Mouse (Mus musculus): Measurements from ENCODE around the gene Iqgap3. TPM values are rescaled to one million over a fixed set of nuclear protein-coding genes. Genes with fewer than 3 reads are reported as not detected.

The Iqgap3 gene
- polyA plus RNA-seq, 1 experiment from 2014 or later, result 55.8 TPM

DNA sequence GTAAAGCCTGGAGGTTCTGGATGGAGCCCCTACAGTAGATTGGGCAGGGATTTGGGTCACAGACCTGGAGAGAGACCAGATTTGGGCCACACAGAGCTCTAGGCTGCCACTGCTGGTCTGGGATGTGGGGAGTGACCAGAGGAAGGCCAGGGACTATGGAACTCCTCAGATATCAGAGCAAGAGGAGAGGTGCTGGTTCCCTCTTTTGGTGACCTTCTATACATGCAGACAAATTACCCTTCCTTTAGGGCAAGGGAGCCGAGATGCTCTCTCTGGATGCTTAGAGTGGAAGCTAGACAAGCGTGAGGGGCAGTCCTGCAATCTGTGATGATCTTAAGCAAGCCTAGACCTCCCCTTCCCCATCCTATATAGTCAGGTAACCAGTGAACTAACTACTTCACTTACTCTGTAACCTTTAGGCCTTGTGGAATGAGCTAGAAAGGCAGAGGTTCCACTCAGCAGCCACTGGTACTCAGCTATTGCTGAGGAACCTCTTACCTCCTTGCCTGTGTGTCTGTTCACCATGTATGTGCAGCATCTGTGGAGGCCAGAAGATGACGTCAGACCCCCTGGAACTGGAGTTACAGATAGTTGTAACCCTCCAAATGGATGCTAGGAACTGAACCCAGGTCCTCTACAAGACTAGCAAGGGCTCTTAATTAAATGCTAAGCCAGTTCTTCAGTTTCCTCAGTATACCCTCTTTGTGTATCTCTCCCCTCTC is 71.7 kb downstream of the Iqgap3 start:
- POLR2A ChIA-PET, result no interaction called here
- CTCF ChIA-PET, result interaction anchor here (1.2 to 1.5 kb wide), 3 partner anchors 9 to 92 kb away, joined by 3 read pairs; no protein-coding TSS in a partner anchor
- no peak for TF ChIP-seq CTCF (IDR thresholded peaks at IDR 0.05)
- H3K27me3 ChIP-seq, result no peaks in the 10 kb centered on the region
- in situ Hi-C loops (cut with MboI; ENCODE audit: low pct_unique_long_range_greater_than_20kb), result no loop called here
- ATAC-seq (no peak), DNase-seq (ENCODE audit: low read depth, low spot score) (no peak)

DNA sequence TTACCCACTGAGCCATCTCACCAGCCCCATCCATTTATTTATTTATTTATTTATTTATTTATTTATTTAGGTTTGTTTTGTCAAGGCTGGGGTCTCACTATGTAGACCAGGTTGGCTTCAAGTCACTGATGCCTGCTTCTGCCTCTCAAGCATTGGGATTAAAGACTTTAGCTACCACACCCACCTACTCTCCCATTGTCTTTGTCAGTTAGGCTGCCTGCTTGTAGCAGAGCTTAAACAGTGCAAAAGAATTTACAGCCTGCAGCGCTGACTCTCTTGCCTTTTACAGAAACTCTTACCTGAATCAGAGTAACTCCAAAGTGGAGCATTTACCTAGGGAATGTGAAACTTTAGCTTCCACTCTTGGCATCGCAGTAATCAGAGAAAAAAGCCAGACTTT is 72.5 kb downstream of the Iqgap3 start:
- ChIA-PET POLR2A (interaction anchor here (0.6 to 1.3 kb wide), 3 partner anchors 11 to 54 kb away, joined by 3 to 11 read pairs (median 3); no protein-coding TSS in a partner anchor), CTCF (interaction anchor here (0.8 to 2.1 kb wide), 6 partner anchors 10 to 92 kb away, joined by 3 to 12 read pairs (median 3); partner anchors contain the start of gene Mef2d)
- in situ Hi-C loops (cut with MboI; ENCODE audit: low pct_unique_long_range_greater_than_20kb), result no loop called here
- ATAC-seq, result no peak
- no peak for TF ChIP-seq CTCF (IDR thresholded peaks at IDR 0.05)
- DNase-seq (ENCODE audit: low read depth, low spot score), result no peak
- no peaks in the 10 kb centered on the region for H3K27me3 ChIP-seq

DNA sequence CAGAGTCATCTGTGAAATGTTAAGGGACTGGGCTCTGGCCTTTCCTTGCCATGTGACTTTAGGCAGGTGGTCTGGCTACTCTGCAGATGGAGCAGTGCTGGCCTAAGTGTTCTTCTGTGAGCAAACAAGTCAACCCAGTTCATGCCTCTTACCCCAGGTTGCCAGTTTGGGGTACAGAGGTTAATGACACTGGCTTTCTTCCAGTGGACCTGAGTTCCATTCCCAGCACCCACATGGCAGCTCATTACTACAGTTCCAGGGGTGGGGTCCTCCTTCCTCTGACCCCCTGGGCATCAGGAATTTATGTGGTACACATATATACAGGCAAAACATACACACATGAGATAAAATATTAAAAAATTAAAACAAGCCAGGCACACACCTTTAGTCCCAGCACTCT is 75.0 kb downstream of the Iqgap3 start:
- ChIA-PET CTCF (interaction anchor here (2.4 kb wide), 1 partner anchor 19 kb away, joined by 9 read pairs; no protein-coding TSS in a partner anchor), POLR2A (interaction anchor here (1.9 to 2.4 kb wide), 2 partner anchors 14 to 18 kb away, joined by 6 to 7 read pairs; partner anchors contain the start of gene Mef2d)
- no peaks in the 10 kb centered on the region for H3K27me3 ChIP-seq
- in situ Hi-C loops (cut with MboI; ENCODE audit: low pct_unique_long_range_greater_than_20kb), result no loop called here
- no peak for TF ChIP-seq CTCF (IDR thresholded peaks at IDR 0.05)
- ATAC-seq (no peak), DNase-seq (ENCODE audit: low read depth, low spot score) (no peak)

DNA sequence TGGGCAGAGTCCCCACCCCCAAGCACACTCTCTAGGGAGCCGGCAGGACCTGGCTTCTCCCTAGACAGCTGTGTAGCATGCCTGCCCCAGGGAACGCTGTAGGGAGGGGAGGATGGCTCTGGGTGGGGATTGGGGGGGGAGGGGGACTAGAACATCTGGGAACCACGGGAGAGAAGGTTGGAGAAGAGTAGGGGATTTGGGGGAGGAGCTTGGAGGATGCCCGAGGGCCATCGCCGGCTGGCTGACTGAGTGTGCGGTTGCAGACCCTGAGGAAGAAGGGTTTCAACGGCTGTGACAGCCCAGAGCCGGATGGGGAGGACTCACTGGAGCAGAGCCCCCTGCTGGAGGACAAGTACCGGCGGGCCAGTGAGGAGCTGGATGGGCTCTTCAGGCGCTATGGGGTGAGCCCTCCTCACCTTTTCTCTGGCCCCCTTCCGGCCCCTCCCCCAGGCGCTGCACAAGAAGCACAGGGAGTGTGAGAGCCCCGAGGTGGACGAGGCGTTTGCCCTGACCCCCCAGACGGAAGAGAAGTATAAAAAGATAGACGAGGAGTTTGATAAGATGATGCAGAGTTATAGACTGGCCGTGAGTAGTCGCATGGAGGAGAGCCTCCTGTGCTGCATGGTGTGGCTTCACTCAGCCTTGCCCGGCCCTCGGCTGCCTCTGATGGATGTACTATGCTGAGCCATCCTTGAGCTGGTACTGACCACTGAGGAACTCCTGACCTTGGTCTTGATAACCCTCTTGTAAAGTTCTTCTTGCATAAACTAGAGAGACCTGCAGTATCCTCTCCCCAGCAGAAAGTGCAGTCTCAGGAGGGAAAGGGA is 76.2 kb downstream of the Iqgap3 start:
- TF ChIP-seq CTCF (IDR thresholded peaks at IDR 0.05), result no peak
- DNase-seq (ENCODE audit: low read depth, low spot score) (no peak), ATAC-seq (no peak)
- ChIA-PET CTCF (interaction anchor here (1.0 to 2.4 kb wide), 7 partner anchors 12 to 21 kb away, joined by 3 to 9 read pairs (median 4); partner anchors contain the start of gene Mef2d), POLR2A (interaction anchor here (0.6 to 3.0 kb wide), 6 partner anchors 7 to 1203 kb away, joined by 3 to 12 read pairs (median 6); partner anchors contain the start of gene Mef2d)
- in situ Hi-C loops (cut with MboI; ENCODE audit: low pct_unique_long_range_greater_than_20kb), result no loop called here
- H3K27me3 ChIP-seq, result no peaks in the 10 kb centered on the region

DNA sequence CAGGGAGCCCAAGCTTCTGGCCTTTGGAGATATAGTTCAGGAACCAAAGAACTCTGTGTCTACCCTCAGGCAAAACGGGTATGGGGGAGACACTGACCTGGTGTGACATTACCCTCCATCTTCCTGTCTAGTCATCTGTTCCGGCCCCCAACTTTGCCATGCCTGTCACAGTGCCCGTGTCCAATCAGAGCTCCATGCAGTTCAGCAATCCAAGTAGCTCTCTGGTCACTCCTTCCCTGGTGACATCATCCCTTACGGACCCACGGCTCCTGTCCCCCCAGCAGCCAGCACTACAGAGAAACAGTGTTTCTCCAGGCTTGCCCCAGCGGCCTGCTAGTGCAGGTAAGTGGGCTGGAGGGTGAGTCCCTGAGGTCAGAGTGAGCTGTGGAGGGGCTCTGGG is 77.2 kb downstream of the Iqgap3 start:
- ChIA-PET CTCF (interaction anchor here (1.1 to 2.4 kb wide), 8 partner anchors 10 to 21 kb away, joined by 3 to 9 read pairs (median 4); partner anchors contain the start of gene Mef2d), POLR2A (interaction anchor here (2.2 to 3.0 kb wide), 3 partner anchors 8 to 18 kb away, joined by 6 to 12 read pairs (median 7); no protein-coding TSS in a partner anchor)
- DNase-seq (ENCODE audit: low read depth, low spot score) (no peak), ATAC-seq (no peak)
- no peaks in the 10 kb centered on the region for H3K27me3 ChIP-seq
- no peak for TF ChIP-seq CTCF (IDR thresholded peaks at IDR 0.05)
- in situ Hi-C loops (cut with MboI; ENCODE audit: low pct_unique_long_range_greater_than_20kb), result no loop called here

DNA sequence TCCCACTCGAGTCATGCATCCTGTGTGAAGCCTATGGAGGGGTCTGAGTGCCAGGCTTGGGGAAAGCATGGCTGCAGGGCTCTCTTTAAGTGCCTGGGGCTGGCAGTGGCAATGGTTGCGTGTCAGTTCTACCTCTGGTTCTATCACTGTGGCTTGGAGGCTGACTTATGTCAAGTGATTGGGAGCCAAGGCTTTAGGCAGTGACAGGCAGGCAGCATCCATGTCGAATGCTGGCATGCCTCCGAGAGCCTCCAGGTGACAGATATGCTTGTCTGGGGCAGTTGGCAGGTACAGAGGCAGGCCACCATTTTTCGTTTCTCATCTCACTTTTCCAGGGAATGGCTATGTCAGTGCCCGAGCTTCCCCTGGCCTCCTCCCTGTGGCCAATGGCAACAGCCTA is 79.1 kb downstream of the Iqgap3 start:
- ATAC-seq, result no peak
- CTCF ChIA-PET, result interaction anchor here (1.4 to 1.9 kb wide), 2 partner anchors 8 to 21 kb away, joined by 3 to 5 read pairs; no protein-coding TSS in a partner anchor
- DNase-seq (ENCODE audit: low read depth, low spot score), result no peak
- no peak for TF ChIP-seq CTCF (IDR thresholded peaks at IDR 0.05)
- POLR2A ChIA-PET, result interaction anchor here (3.0 kb wide), 1 partner anchor 10 kb away, joined by 12 read pairs; no protein-coding TSS in a partner anchor
- H3K27me3 ChIP-seq, result no peaks in the 10 kb centered on the region
- in situ Hi-C loops (cut with MboI; ENCODE audit: low pct_unique_long_range_greater_than_20kb), result no loop called here

DNA sequence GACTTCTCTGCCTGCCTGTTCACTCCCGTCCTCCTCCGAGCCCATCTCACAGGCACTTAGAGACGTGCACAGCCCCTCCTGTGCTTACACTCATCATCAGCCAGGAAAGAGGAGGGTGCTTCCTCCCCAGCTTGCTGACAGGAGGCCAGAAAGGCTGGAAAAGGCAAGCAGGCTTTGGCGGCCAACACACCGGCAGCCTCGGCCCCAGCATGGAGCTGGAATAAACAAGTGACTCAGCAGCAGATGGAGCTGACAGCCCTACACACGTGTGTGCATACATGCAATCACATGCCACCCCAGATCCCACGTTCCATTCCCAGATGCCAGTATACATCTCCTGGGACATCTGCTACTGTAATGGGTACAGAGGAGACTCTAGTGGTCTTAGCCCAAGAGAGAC is 80.5 kb downstream of the Iqgap3 start:
- in situ Hi-C loops (cut with MboI; ENCODE audit: low pct_unique_long_range_greater_than_20kb), result no loop called here
- ATAC-seq (no peak), DNase-seq (ENCODE audit: low read depth, low spot score) (no peak)
- POLR2A ChIA-PET, result interaction anchor here (1.1 kb wide), 1 partner anchor 20 kb away, joined by 4 read pairs; the partner anchor contains the start of gene Mef2d
- no peak for TF ChIP-seq CTCF (IDR thresholded peaks at IDR 0.05)
- CTCF ChIA-PET, result no interaction called here
- no peaks in the 10 kb centered on the region for H3K27me3 ChIP-seq

DNA sequence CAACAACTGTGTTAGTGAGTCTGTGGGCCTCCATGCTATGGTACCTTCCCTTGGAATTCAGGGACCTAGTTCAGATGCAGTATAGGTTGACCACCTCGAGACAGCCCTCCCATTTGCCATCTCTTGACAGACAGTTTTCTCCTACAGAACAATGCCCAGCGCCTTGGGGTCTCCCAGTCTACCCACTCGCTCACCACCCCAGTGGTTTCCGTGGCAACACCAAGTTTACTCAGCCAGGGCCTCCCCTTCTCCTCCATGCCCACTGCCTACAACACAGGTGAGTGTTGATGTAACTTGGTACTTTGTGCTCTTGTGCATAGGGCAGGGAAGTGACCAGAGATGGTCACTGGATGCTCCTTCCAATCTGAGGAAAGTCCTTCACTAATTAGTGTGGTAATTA is 81.0 kb downstream of the Iqgap3 start:
- in situ Hi-C loops (cut with MboI; ENCODE audit: low pct_unique_long_range_greater_than_20kb), result no loop called here
- no peak for TF ChIP-seq CTCF (IDR thresholded peaks at IDR 0.05)
- CTCF ChIA-PET, result interaction anchor here (1.0 kb wide), 1 partner anchor 12 kb away, joined by 3 read pairs; no protein-coding TSS in a partner anchor
- DNase-seq (ENCODE audit: low read depth, low spot score) (no peak), ATAC-seq (no peak)
- POLR2A ChIA-PET, result interaction anchor here (1.1 to 1.3 kb wide), 2 partner anchors 20 to 25 kb away, joined by 3 to 4 read pairs; partner anchors contain the start of gene Mef2d
- no peaks in the 10 kb centered on the region for H3K27me3 ChIP-seq

DNA sequence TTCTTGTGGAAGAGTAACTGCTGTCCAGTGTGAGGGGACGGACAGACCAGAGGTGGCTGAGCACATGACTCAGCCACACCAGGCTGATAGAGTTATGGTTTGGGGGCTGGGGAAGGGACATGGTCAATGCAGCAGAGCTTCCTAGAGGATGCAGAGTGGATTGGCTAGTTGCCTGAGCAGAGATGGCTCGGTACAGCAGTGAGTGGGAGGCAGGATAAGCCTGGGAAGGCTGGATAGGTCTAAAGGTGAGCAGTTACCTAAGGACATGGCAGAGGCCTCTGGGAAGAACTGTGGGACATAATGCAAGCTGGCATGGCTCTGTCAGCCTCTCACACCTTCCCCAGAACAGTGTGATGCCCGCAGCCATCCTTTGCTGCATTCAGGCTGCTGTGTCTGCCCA is 82.1 kb downstream of the Iqgap3 start:
- ATAC-seq (no peak), DNase-seq (ENCODE audit: low read depth, low spot score) (no peak)
- no peaks in the 10 kb centered on the region for H3K27me3 ChIP-seq
- POLR2A ChIA-PET, result interaction anchor here (1.0 to 1.3 kb wide), 2 partner anchors 10 to 26 kb away, joined by 3 to 4 read pairs; no protein-coding TSS in a partner anchor
- no peak for TF ChIP-seq CTCF (IDR thresholded peaks at IDR 0.05)
- in situ Hi-C loops (cut with MboI; ENCODE audit: low pct_unique_long_range_greater_than_20kb), result no loop called here
- CTCF ChIA-PET, result interaction anchor here (1.0 to 1.4 kb wide), 2 partner anchors 11 to 13 kb away, joined by 3 read pairs; no protein-coding TSS in a partner anchor

DNA sequence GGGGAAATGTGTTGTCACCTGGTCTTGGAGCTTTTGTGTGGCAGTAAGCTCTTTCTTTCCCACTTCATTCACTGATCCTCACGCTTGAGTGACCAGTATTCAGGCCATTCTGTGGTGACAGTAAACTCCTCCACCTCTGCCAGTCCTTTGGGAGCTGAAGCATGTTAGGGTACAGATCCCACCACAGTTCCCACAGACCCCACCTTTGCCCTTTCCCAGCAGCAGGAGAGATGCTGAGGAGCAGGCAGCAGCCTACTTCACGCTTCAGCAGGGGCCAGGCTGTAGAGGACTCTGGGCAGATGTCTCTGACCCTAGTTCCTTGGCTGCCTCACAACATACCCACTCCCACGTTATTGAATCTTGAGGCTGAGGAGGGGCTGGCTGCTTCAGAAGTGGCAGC is 82.5 kb downstream of the Iqgap3 start:
- POLR2A ChIA-PET, result interaction anchor here (1.0 kb wide), 1 partner anchor 9 kb away, joined by 4 read pairs; no protein-coding TSS in a partner anchor
- no peak for TF ChIP-seq CTCF (IDR thresholded peaks at IDR 0.05)
- CTCF ChIA-PET, result interaction anchor here (1.2 to 1.4 kb wide), 2 partner anchors 9 to 13 kb away, joined by 3 read pairs; no protein-coding TSS in a partner anchor
- ATAC-seq, result no peak
- DNase-seq (ENCODE audit: low read depth, low spot score), result no peak
- H3K27me3 ChIP-seq, result no peaks in the 10 kb centered on the region
- in situ Hi-C loops (cut with MboI; ENCODE audit: low pct_unique_long_range_greater_than_20kb), result no loop called here

Data from Patski (cell line).